Mouse (Mus musculus): ENCODE data around the gene Gm3591.
"Not testable (repeated sequence)": the region's sequence is repeated elsewhere in the genome, so short reads cannot be mapped to it uniquely, and the experiment has no call there.

The Gm3591 gene

GRCm38 (mm10) chr14:6412382-6412781 lies at the start of gene Gm3591:
Gene Gm3591 (minus strand): TSS chr14:6412482.
- not testable (repeated sequence) for DNase-seq (ENCODE audit: low spot score)

- DNase-seq (ENCODE audit: low spot score), result not testable (repeated sequence)
Observed at GRCm38 (mm10) chr14:6444511-6444910, 32.2 kb upstream of the Gm3591 start, which contains the start of gene Gm3594. Gene Gm3594 (minus strand): TSS chr14:6444611.

- not testable (repeated sequence) for DNase-seq (ENCODE audit: low spot score)
Observed at GRCm38 (mm10) chr14:6440774-6441173, 28.5 kb upstream of the Gm3591 start.

- not testable (repeated sequence) for DNase-seq (ENCODE audit: low spot score)
Observed at GRCm38 (mm10) chr14:6440206-6440605, 27.9 kb upstream of the Gm3591 start.

GRCm38 (mm10) chr14:6426766-6427165 lies 14.5 kb upstream of the Gm3591 start:
- not testable (repeated sequence) for DNase-seq (ENCODE audit: low spot score)

GRCm38 (mm10) chr14:6426353-6426752 lies 14.1 kb upstream of the Gm3591 start:
- DNase-seq (ENCODE audit: low spot score), result not testable (repeated sequence)

- not testable (repeated sequence) for DNase-seq (ENCODE audit: low spot score)
Observed at GRCm38 (mm10) chr14:6390219-6390618, 22.1 kb downstream of the Gm3591 start, which contains the start of gene Gm16440. Gene Gm16440 (minus strand): TSS chr14:6390319.
